ENCODE assay signal across 8 mouse cellular contexts in genomic region chr2:93217015-93217414, GRCm38 (mm10). TPM values are rescaled to one million over a fixed set of nuclear protein-coding genes. Genes with fewer than 3 reads are reported as not detected.
DNase-seq lines count a peak whose midpoint lies in the region; ATAC-seq and TF ChIP-seq lines count a peak whose summit lies in the region.

No protein-coding gene starts in this region.

- no peaks in the 10 kb centered on the region for H3K27me3 ChIP-seq in hindbrain, postnatal 0 days (ENCODE audit: insufficient read depth, low read length)
- peaks cover 51% of the 10 kb centered on the region for H3K27me3 ChIP-seq in midbrain, embryonic 10.5 days (ENCODE audit: low read depth, poor library complexity, severe bottlenecking)
- H3K27me3 ChIP-seq in small intestine, adult 2 months (ENCODE audit: control insufficient read depth, insufficient read depth, low read length) = no peaks in the 10 kb centered on the region

- no peak for TF ChIP-seq POLR2A in small intestine, adult 2 months (IDR thresholded peaks at IDR 0.05; ENCODE audit: low read depth, low read length)

- peak; percentile 88 for ATAC-seq in hindbrain, postnatal 0 days
- no peak for ATAC-seq in erythroid progenitor cell, adult 5-6 weeks (replicated peaks; ENCODE audit: low FRiP score, poor library complexity, severe bottlenecking)

- H3K36me3 ChIP-seq in hindbrain, postnatal 0 days (ENCODE audit: insufficient read depth, low read length) = no peaks in the 10 kb centered on the region
- peaks cover 89% of the 10 kb centered on the region for H3K36me3 ChIP-seq in midbrain, embryonic 10.5 days
- H3K36me3 ChIP-seq in small intestine, adult 2 months (ENCODE audit: control insufficient read depth, insufficient read depth, low read length) = no peaks in the 10 kb centered on the region

- TF ChIP-seq CTCF in hindbrain, postnatal 0 days (IDR thresholded peaks at IDR 0.05; ENCODE audit: low read depth) = peak; percentile 89
- TF ChIP-seq CTCF in small intestine, adult 2 months (IDR thresholded peaks at IDR 0.05; ENCODE audit: extremely low read depth, insufficient read length, insufficient replicate concordance, low read depth, low read length) = peak; percentile 77; the same call in 1 of the 2 replicates

- H3K4me1 ChIP-seq in hindbrain, postnatal 0 days (ENCODE audit: insufficient read depth, low read length) = peaks cover 7% of the 10 kb centered on the region; the same call in 1 of the 2 replicates
- peaks cover 65% of the 10 kb centered on the region for H3K4me1 ChIP-seq in midbrain, embryonic 10.5 days
- H3K4me1 ChIP-seq in small intestine, adult 2 months (ENCODE audit: control insufficient read depth, insufficient read depth, insufficient read length, low read length) = peaks cover 15% of the 10 kb centered on the region; the same call in 1 of the 2 replicates

- H3K27ac ChIP-seq in hindbrain, postnatal 0 days = no peak overlapping the region
- peak overlapping the region; percentile 76 for H3K27ac ChIP-seq in midbrain, embryonic 10.5 days (replicated peaks)
- no peak overlapping the region for H3K27ac ChIP-seq in small intestine, adult 2 months (ENCODE audit: insufficient read depth, low read depth, low read length)

- peak; percentile 88 for DNase-seq in ZHBTc4 (ENCODE audit: low read depth, low spot score)
- DNase-seq in cerebellum, postnatal 4 days (ENCODE audit: low spot score in 2 of 2) = peak; percentile 93 to 94
- peak; percentile 75 to 76 for DNase-seq in gastrocnemius, adult 8-10 months (ENCODE audit: low spot score in 2 of 2)
- DNase-seq in hindbrain, postnatal 0 days (ENCODE audit: low spot score) = peak; percentile 94
- peak; percentile 64 to 79 for DNase-seq in left cerebral cortex, adult 8-10 months (ENCODE audit: low spot score in 2 of 2)
- peak; percentile 92 for DNase-seq in midbrain, embryonic 10.5 days (ENCODE audit: low spot score)

- H3K4me3 ChIP-seq in hindbrain, postnatal 0 days (ENCODE audit: low read length) = no peak overlapping the region
- no peak overlapping the region for H3K4me3 ChIP-seq in midbrain, embryonic 10.5 days
- H3K4me3 ChIP-seq in small intestine, adult 2 months (ENCODE audit: low read depth, low read length) = no peak overlapping the region

- no peaks in the 10 kb centered on the region for H3K9me3 ChIP-seq in hindbrain, postnatal 0 days (ENCODE audit: low read length)
- no peaks in the 10 kb centered on the region for H3K9me3 ChIP-seq in midbrain, embryonic 10.5 days (replicated peaks)

- no peak overlapping the region for H3K9ac ChIP-seq in hindbrain, postnatal 0 days (replicated peaks; ENCODE audit: low read length)

- H3K4me2 ChIP-seq in hindbrain, postnatal 0 days (ENCODE audit: low read depth, low read length) = no peak overlapping the region

- WGBS in hindbrain, postnatal 0 days = 5% methylated on average over 7 of the region's 7 CpGs
- 8% methylated on average over 7 of the region's 7 CpGs for WGBS in midbrain, embryonic 10.5 days
- 26% methylated on average over 7 of the region's 7 CpGs for WGBS in small intestine, adult 2 months

RNA-seq across cellular contexts. Expression of gene Trp53i11, which starts 29.7 kb away (rescaled TPM):
- 1 to 10 TPM; 1.8 to 5.2 (median 3.3) TPM for total RNA-seq in gastrocnemius, adult 8-10 months (2022)
- total RNA-seq in hindbrain, postnatal 0 days (2014; rRNA removed) = 150 and 176 TPM in 2 replicates
- 49.6 and 66.7 TPM in 2 replicates for polyA plus RNA-seq in hindbrain, postnatal 0 days (2015; fragmentation: Nextera tagmentation; extraction: Ambion mirVana)
- total RNA-seq in left cerebral cortex, adult 8-10 months (2022) = 10 to 100 TPM; 78.5 to 91.8 (median 86.0) TPM
- polyA plus RNA-seq in midbrain, embryonic 10.5 days (2016; fragmentation: Nextera tagmentation; extraction: Ambion mirVana) = 171 and 214 TPM in 2 replicates
- 30.8 and 47.0 TPM in 2 replicates for polyA plus RNA-seq in small intestine, adult 2 months (2012; rRNA removed)
- 5.0 and 5.4 TPM in 2 replicates for total RNA-seq in erythroid progenitor cell, adult 5-6 weeks (2015; ENCODE audit: low replicate concordance)
- 3.4 and 7.2 TPM in 2 replicates for total RNA-seq in erythroid progenitor cell, adult 5-6 weeks (2017; ENCODE audit: low replicate concordance)

Comparison
In these comparisons a context has a peak if more than half of its experiments do, and no peak if none do; other contexts are left out.
1. RNA of gene Trp53i11, which starts 29.7 kb away (total RNA-seq): 150 to 176 TPM in hindbrain, postnatal 0 days and 78.5 to 91.8 TPM in left cerebral cortex, adult 8-10 months; 3.4 to 7.2 TPM in erythroid progenitor cell, adult 5-6 weeks and 1.8 to 5.2 TPM in gastrocnemius, adult 8-10 months; every median in the first group is over 4 times any median in the second.
2. Peak in every context shown above with its lines, with median percentiles within 50 percentile points of each other: DNase-seq.